Mouse (Mus musculus) liver, postnatal 0 days (tissue): ENCODE results near the gene Atp9a.

ENCODE experiments used
- CTCF ChIP-seq: sonication (generic); IDR thresholded peaks from 2 replicates; pipeline ENCODE4 v1.5.1; 2016; ENCODE audit warnings: antibody characterized with exemption, low read depth
- EP300 ChIP-seq: IDR thresholded peaks from 2 replicates; pipeline ENCODE4 v1.6.1; 2016; ENCODE audit warnings: antibody characterized with exemption, low read depth, mild to moderate bottlenecking

GRCm38 (mm10) chr2:168678662-168679294 lies 63.4 kb downstream of the Atp9a start:
- TF ChIP-seq CTCF (no peak), EP300 (no peak)
